Mouse (Mus musculus) left cerebral cortex, adult 18-20 months (tissue): ENCODE results near the gene Gm44511. TPM values are rescaled to one million over a fixed set of nuclear protein-coding genes. Genes with fewer than 3 reads are reported as not detected.

Experiments
- DNase-seq, 2 experiments: peaks; one replicate each; pipeline ENCODE4 v3.0.0; 2021 to 2022; ENCODE audit warnings: low spot score in 2 of 2, mixed read lengths in 1 of 2
- long read RNA-seq, 2 experiments: library from polyadenylated mRNA; stranded (forward); transcript quantifications; one replicate each; pipeline ENCODE4 v2.0.0; 2021
- total RNA-seq, 2 experiments: library from RNA; stranded (reverse); gene quantifications; 2 replicates each; pipeline ENCODE4 v1.2.3; 2021

The Gm44511 gene
- not detected for total RNA-seq
- long read RNA-seq, experiment 1, partial matches to known transcripts, result 0 of 20 reads
- long read RNA-seq, experiment 1, other reads (novel, unspliced or antisense), result 20 of 20 reads
- long read RNA-seq, experiment 2, partial matches to known transcripts, result 0 of 12 reads
- long read RNA-seq, experiment 2, other reads (novel, unspliced or antisense), result 12 of 12 reads

- DNase-seq, result no peak
These were observed at the start of gene Gm44511, which contains the start of gene Klrb1b for GRCm38 (mm10) chr6:128826132-128826531. Gene Gm44511, minus strand, starts transcription at chr6:128826315. Gene Klrb1b, minus strand, starts transcription at chr6:128826331.

GRCm38 (mm10) chr6:128871910-128872610 is 45.9 kb upstream of the Gm44511 start:
- no peak for DNase-seq

DNA sequence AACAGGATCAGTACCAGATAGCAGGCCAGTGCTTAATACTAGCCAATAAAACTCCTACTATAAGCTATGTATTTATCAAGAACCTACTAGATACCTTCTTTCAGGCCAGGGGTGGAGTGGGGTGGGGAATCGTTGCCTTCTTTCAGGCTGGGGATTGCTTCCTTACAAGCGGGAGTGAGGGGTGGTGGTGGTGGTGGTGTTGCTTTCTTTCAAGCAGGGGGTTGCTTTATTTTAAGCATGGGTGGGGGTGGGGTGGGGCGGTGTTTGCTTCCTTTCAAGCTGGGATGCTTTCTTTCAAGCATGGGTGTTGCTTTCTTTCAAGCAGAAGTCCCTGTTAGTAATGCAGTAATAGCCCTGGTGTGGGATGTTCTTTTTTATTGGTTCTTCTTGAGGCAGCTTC is 42.7 kb upstream of the Gm44511 start:
- DNase-seq, result no peak

GRCm38 (mm10) chr6:128857976-128858375 is 31.9 kb upstream of the Gm44511 start:
- DNase-seq, result no peak

DNA sequence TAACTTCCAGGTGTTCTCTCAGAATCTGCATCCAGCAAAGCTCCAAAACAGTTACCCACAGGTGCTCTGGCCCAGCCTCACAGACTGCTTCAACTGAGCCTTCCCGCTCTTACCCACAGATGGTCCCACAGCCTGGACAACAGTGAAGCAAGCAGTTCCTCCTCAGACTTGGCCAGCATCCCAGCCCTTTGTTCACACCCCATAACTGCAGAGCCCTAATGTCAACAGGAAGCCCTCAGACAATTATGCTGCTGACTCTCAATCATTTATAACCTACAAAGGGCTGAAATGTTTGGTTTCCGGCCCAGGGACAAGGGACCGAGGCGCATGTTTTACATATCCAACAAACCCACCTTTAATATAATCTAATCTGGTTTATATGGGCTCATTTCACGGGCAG is 30.1 kb upstream of the Gm44511 start:
- DNase-seq, result peak in 1 of 2 experiments; percentile 24

DNA sequence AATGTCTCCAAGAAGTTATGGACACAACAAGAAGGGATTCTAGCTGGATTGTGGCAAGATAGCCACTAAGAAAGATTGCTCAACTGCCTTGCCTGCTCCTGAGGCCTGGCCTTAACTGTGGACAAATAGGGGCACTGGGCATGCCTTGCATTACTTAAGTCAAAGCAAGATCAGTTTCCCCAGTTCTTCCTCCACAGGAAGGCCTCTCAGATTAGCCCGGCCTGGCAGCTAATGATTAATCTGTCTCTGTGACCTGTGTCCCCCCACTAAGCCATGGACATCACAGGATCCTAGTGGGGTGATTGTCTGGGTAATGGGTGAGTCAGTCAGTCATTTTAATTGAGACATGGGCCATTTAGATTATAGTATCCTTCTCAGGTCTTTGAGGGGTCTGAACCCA is 29.4 kb upstream of the Gm44511 start:
- DNase-seq, result no peak

GRCm38 (mm10) chr6:128854895-128855294 is 28.8 kb upstream of the Gm44511 start:
- no peak for DNase-seq

GRCm38 (mm10) chr6:128854024-128854820 is 28.1 kb upstream of the Gm44511 start:
- peak; percentile 61 to 66 for DNase-seq

DNA sequence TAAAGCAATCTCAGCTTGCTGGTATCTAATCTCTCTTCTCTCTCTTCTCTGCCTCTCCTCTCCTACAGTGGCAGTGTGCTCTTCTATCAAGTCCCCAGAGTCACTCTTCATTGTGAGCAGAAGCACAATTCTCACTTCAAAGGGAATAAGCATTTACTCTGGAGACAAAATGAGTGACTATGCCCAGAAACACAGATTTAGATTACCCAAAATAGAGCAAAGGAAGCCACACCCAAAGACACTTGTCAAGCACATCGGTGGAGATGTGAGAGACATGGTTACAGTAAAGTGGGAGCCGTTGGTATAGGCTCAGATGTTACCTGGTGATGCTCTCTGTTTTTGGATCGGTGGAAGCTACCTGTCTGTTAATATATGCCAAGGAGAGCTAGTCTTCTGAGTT is 26.7 kb upstream of the Gm44511 start:
- no peak for DNase-seq

DNA sequence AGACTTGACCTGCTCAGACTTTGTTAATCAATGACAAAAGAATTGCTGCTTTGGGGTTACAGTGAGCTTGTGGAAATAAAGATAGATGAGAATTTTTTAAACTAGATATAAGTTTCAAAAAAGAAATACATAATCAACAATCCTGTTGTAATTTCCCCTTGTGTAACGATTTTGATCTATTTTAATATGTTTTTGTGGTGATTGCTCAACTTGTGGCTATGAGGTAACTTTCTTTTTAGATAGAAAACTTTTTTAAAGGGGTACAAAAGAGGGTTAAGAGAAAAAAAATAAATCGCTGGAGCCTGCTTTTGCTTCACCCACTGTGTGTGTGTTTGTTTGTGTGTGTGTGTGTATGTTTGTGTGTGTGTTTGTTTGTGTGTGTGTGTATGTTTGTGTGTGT is 25.0 kb upstream of the Gm44511 start:
- no peak for DNase-seq

DNA sequence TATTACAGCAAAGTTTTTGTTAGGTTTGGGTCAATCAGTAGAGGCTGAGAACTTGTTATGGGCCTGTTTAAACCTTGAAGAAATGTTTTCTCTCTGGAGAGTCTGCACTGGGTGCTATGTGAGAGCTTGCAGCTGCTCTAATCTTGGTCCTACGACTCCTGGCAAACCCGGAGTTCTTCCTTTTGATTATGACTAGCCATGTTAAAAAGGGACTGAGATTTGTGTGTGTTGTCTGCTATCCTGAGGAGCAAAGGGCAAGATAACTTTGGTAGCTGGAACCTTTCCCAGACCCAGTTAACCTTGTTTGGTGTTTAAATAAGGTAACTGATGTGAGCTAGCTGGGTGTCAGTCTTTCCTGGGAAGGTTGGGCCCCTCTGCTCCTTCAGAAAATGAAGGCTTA is 24.6 kb upstream of the Gm44511 start:
- DNase-seq, result no peak

- peak; percentile 42 to 48 for DNase-seq
These were observed 23.8 kb upstream of the Gm44511 start for GRCm38 (mm10) chr6:128849902-128850301.

DNA sequence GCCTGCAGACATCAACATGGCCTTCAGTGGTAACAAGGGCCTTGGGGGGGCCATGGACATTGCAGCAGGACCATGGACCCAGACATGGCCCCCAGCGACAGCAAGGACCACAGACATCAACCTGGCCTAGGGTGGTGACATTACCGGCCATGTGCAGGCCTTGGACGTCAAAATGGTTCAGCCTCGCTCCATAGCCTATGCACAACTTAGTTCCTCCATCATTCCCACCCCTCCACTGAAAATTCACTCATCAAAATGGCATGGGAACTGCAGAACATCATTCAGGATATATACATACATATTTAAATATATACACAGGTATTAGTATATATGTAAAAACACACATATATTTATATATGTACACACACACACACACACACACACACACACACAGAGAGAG is 21.3 kb upstream of the Gm44511 start:
- no peak for DNase-seq

DNA sequence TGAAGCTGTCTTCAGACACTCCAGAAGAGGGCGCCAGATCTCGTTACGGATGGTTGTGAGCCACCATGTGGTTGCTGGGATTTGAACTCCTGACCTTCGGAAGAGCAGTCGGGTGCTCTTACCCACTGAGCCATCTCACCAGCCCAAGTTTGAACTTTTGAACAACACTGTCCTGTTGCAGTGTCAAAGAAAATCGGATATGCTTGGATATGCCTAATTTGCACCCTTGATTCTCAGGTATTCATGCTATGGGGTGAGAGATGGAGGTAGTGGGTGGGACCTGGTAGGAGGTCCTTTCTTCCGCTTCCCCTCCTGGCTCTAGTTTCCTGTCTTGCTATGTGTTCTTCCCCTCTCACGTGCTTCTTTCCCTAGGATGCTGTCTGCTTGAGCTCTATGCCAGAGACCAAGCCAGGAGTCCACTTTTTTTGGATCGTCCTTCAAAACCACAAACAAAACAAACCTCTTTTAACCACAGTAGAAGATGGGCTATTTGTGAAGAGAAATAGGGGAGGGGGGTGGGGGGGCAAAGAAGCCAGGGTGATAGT is 20.0 kb upstream of the Gm44511 start:
- DNase-seq, result no peak

GRCm38 (mm10) chr6:128845319-128845979 is 19.3 kb upstream of the Gm44511 start:
- peak; percentile 72 to 81 for DNase-seq

DNA sequence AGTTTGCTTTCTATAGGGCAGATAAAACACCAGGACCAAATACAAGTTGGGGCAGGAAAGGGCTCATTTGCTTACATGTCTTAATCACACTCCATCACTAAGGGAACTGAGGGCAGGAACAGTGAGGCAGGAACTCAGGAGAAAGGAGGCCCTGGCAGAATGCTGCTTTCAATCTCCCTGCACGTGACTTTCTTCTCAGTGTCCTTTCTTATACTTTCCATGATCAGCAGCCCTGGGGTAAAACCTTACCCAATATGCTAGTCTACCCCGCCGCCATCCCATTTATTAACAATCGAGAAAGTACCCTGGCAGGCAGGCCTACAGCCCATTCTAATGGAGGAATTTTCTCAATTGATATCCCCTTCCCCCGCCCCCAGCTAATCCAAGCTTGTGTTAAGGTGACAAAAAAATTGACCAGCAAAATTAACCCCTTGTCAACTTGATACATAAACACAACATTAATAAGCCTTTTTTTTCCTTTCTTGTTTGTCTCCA is 18.5 kb upstream of the Gm44511 start:
- no peak for DNase-seq

DNA sequence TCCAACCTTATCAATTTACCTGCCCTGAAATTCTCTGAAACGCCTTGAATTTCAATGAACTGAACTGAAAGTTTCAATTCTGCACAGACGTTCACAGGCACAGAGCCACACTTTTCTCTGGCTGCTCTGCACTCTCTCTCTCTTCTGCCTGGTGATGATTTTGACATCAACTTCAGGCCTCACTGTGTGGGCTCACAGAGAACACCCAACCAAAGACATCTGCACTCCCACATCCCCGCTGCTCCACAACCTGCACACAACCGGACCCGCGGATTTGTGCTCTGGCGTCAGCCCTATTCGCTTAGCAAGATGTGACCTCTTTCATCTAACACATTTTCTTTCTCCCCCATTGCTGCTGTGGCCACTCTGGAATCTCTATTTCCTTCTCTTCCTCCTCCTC is 18.0 kb upstream of the Gm44511 start:
- DNase-seq, result peak; percentile 18 to 44

DNA sequence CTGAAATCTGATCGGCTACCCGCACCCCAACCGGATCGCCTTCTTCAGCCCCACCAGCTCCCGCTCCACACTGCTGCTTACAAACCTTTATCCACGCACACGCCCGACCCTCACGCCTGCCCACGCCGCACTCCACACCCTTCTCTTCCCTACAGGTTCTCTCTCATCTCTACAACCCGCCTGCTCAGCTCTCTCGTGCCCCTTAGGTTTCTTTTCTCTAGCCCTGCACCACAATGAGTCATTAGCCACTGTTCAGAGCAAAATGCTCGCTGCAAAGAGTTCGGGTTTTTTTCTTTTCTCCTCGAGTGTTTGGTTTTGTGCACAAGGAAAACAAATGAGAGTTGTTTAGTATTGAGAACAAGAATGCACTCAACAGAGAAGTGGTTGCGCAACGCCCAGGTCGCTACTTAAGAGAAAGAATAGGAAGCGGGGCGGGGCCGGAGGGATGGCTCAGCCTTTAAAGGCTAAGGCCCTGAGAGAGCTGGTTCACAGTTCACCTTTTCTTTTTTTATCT is 17.4 kb upstream of the Gm44511 start:
- peak; percentile 25 to 29 for DNase-seq

GRCm38 (mm10) chr6:128842945-128843478 is 16.9 kb upstream of the Gm44511 start:
- DNase-seq, result peak; percentile 91 to 93

- no peak for DNase-seq
These were observed 16.3 kb upstream of the Gm44511 start for GRCm38 (mm10) chr6:128842356-128842944.
